ENCODE assay signal across 8 mouse cellular contexts in genomic region chr13:51408519-51409001, GRCm38 (mm10). TPM values are rescaled to one million over a fixed set of nuclear protein-coding genes. Genes with fewer than 3 reads are reported as not detected.
DNase-seq lines count a peak whose midpoint lies in the region; ATAC-seq and TF ChIP-seq lines count a peak whose summit lies in the region.

Gene S1pr3, plus strand, starts transcription at chr13:51408639.

- no peak within 1 kb of the TSS for H3K27ac ChIP-seq in hindbrain, embryonic 13.5 days
- no peak within 1 kb of the TSS for H3K27ac ChIP-seq in liver, embryonic 11.5 days (ENCODE audit: low read depth, low read length)
- H3K27ac ChIP-seq in midbrain, postnatal 0 days (ENCODE audit: low read depth, low read length) = no peak within 1 kb of the TSS

- H3K4me3 ChIP-seq in C2C12 (ENCODE audit: insufficient read depth, poor library complexity, severe bottlenecking) = peak within 1 kb of the TSS; percentile 33
- peak within 1 kb of the TSS; percentile 38 for H3K4me3 ChIP-seq in hindbrain, embryonic 13.5 days
- peak within 1 kb of the TSS; percentile 50 for H3K4me3 ChIP-seq in liver, embryonic 11.5 days (ENCODE audit: low read depth, low read length)
- peak within 1 kb of the TSS; percentile 33 for H3K4me3 ChIP-seq in midbrain, postnatal 0 days (ENCODE audit: low read depth, low read length)

- peak within 1 kb of the TSS; percentile 43 for H3ac ChIP-seq in C2C12 (ENCODE audit: control insufficient read depth, insufficient read length, low read depth)

- peak within 1 kb of the TSS; percentile 59 for H3K4me2 ChIP-seq in hindbrain, embryonic 13.5 days
- H3K4me2 ChIP-seq in liver, embryonic 11.5 days = peak within 1 kb of the TSS; percentile 67
- peak within 1 kb of the TSS; percentile 52 for H3K4me2 ChIP-seq in midbrain, postnatal 0 days (ENCODE audit: low read depth, low read length, poor library complexity, severe bottlenecking)

- no peaks in the 10 kb centered on the region for H3K27me3 ChIP-seq in C2C12 (ENCODE audit: control insufficient read depth, insufficient read depth, insufficient read length)
- peaks cover 41% of the 10 kb centered on the region for H3K27me3 ChIP-seq in hindbrain, embryonic 13.5 days
- peaks cover 19% of the 10 kb centered on the region for H3K27me3 ChIP-seq in liver, embryonic 11.5 days (replicated peaks; ENCODE audit: control insufficient read depth, insufficient read depth, low read length)
- H3K27me3 ChIP-seq in midbrain, postnatal 0 days (ENCODE audit: insufficient read depth, low read length) = peaks cover 12% of the 10 kb centered on the region

- DNase-seq in adrenal gland, postnatal 4 days (ENCODE audit: low spot score in 2 of 2) = peak in 1 of 2 experiments; percentile 43
- DNase-seq in gastrocnemius, adult 8-10 months (ENCODE audit: low spot score in 2 of 2) = peak; percentile 40
- peak; percentile 57 for DNase-seq in liver, embryonic 11.5 days (ENCODE audit: low spot score)
- no peak for DNase-seq in midbrain, postnatal 0 days (ENCODE audit: low spot score)
- peak; percentile 8 to 11 for DNase-seq in thymus, postnatal 36 days
- DNase-seq in left cerebral cortex, postnatal 25 days (ENCODE audit: low spot score in 2 of 2) = no peak

- WGBS in hindbrain, embryonic 13.5 days = 1% methylated on average over 33 of the region's 33 CpGs
- WGBS in liver, embryonic 11.5 days = under 1% methylated on average over 33 of the region's 33 CpGs
- under 1% methylated on average over 33 of the region's 33 CpGs for WGBS in midbrain, postnatal 0 days

- TF ChIP-seq CTCF in C2C12 (IDR thresholded peaks at IDR 0.05; ENCODE audit: control insufficient read depth, insufficient read depth, insufficient read length) = no peak
- TF ChIP-seq CTCF in midbrain, postnatal 0 days (IDR thresholded peaks at IDR 0.05) = peak; percentile 27

- H3K79me3 ChIP-seq in C2C12 (ENCODE audit: low read depth) = no peaks in the 10 kb centered on the region

- H3K9me3 ChIP-seq in hindbrain, embryonic 13.5 days = no peaks in the 10 kb centered on the region
- H3K9me3 ChIP-seq in liver, embryonic 11.5 days (ENCODE audit: control insufficient read depth, low read length) = no peaks in the 10 kb centered on the region
- H3K9me3 ChIP-seq in midbrain, postnatal 0 days (ENCODE audit: low read length) = no peaks in the 10 kb centered on the region

- H3K79me2 ChIP-seq in C2C12 (ENCODE audit: control insufficient read depth, insufficient read depth) = peaks cover 12% of the 10 kb centered on the region

- H3K9ac ChIP-seq in hindbrain, embryonic 13.5 days = peak within 1 kb of the TSS; percentile 58
- H3K9ac ChIP-seq in liver, embryonic 11.5 days (ENCODE audit: low read depth, low read length) = peak within 1 kb of the TSS; percentile 53
- H3K9ac ChIP-seq in midbrain, postnatal 0 days (replicated peaks; ENCODE audit: low read length, poor library complexity, severe bottlenecking) = peak within 1 kb of the TSS; percentile 33; the same call in 1 of the 2 replicates

- no peaks in the 10 kb centered on the region for H3K36me3 ChIP-seq in C2C12 (ENCODE audit: control insufficient read depth, insufficient read depth)
- no peaks in the 10 kb centered on the region for H3K36me3 ChIP-seq in hindbrain, embryonic 13.5 days
- no peaks in the 10 kb centered on the region for H3K36me3 ChIP-seq in liver, embryonic 11.5 days (ENCODE audit: control insufficient read depth, insufficient read depth, low read length)
- H3K36me3 ChIP-seq in midbrain, postnatal 0 days (ENCODE audit: insufficient read depth, low read length) = no peaks in the 10 kb centered on the region

- peaks cover 21% of the 10 kb centered on the region for H3K4me1 ChIP-seq in hindbrain, embryonic 13.5 days (replicated peaks)
- H3K4me1 ChIP-seq in liver, embryonic 11.5 days (replicated peaks; ENCODE audit: control insufficient read depth, insufficient read depth, low read length) = no peaks in the 10 kb centered on the region
- H3K4me1 ChIP-seq in midbrain, postnatal 0 days (ENCODE audit: insufficient read depth, low read length) = no peaks in the 10 kb centered on the region

- intact Hi-C loops in left cerebral cortex, postnatal 25 days (cut with DNase I) = loop anchor here (10.0 kb wide), 1 partner anchor 114 kb away; no protein-coding TSS in a partner anchor

- ATAC-seq in hindbrain, embryonic 13.5 days (ENCODE audit: low FRiP score) = peak; percentile 63
- ATAC-seq in liver, embryonic 11.5 days (replicated peaks; ENCODE audit: low FRiP score) = peak; percentile 59; the same call in 1 of the 2 replicates
- peak; percentile 35; the same call in 1 of the 2 replicates for ATAC-seq in midbrain, postnatal 0 days (ENCODE audit: low FRiP score)

TF ChIP-seq in C2C12, 6 proteins besides CTCF, POLR2A, EP300 and RAD21:
- TF ChIP-seq MYOD1 (IDR thresholded peaks at IDR 0.05; ENCODE audit: control insufficient read depth, insufficient read length, low read depth) (no peak), USF1 (IDR thresholded peaks at IDR 0.05; ENCODE audit: low read depth) (no peak), MAX (IDR thresholded peaks at IDR 0.05) (no peak), MYOG (IDR thresholded peaks at IDR 0.05; ENCODE audit: control insufficient read depth, extremely low read depth, insufficient read length) (no peak), CEBPB (IDR thresholded peaks at IDR 0.05; ENCODE audit: low read depth) (no peak), FOSL1 (IDR thresholded peaks at IDR 0.05; ENCODE audit: insufficient read depth, low read length, poor library complexity, severe bottlenecking) (no peak)
TF ChIP-seq in C2C12: peak in this region for 0.

RNA-seq across cellular contexts. Expression of gene S1pr3, which starts in this region (rescaled TPM):
- 15.0 TPM for polyA plus RNA-seq in C2C12 (2012; fragmentation: generic; extraction: Trizol)
- 10 to 100 TPM; 23.6 to 26.5 TPM for total RNA-seq in adrenal gland, postnatal 4 days (2021)
- 1 to 10 TPM; 2.5 to 4.5 (median 2.7) TPM for total RNA-seq in gastrocnemius, adult 8-10 months (2022)
- 14.1 TPM in 2 replicates for polyA plus RNA-seq in hindbrain, embryonic 13.5 days (2015; fragmentation: Nextera tagmentation; extraction: Ambion mirVana)
- polyA plus RNA-seq in liver, embryonic 11.5 days (2014; fragmentation: Nextera tagmentation; extraction: Ambion mirVana) = 15.5 and 18.0 TPM in 2 replicates
- 9.5 and 9.6 TPM in 2 replicates for total RNA-seq in midbrain, postnatal 0 days (2014; rRNA removed)
- polyA plus RNA-seq in midbrain, postnatal 0 days (2015; fragmentation: Nextera tagmentation; extraction: Ambion mirVana) = 7.0 and 7.3 TPM in 2 replicates
- total RNA-seq in left cerebral cortex, postnatal 25 days (2021) = 1 to 10 TPM; 6.2 to 7.1 TPM

Comparison
In these comparisons a context has a peak if more than half of its experiments do, and no peak if none do; other contexts are left out.
1. DNase-seq: peak in gastrocnemius, adult 8-10 months (2 of 2), liver, embryonic 11.5 days (single experiment) and thymus, postnatal 36 days (2 of 2); none in midbrain, postnatal 0 days (single experiment) and left cerebral cortex, postnatal 25 days (0 of 2).
2. Peak in every context shown above with its lines, with median percentiles within 50 percentile points of each other: H3K4me3 ChIP-seq, ATAC-seq, H3K4me2 ChIP-seq and H3K9ac ChIP-seq.